Mouse (Mus musculus): ENCODE measurements at regions not wholly inside any gene's neighbourhood (a gene's known extent, or its start where the extent isn't known, plus 50 kb on each side); places are given as distances from the start of the nearest gene placed in this dataset.
"Not testable (repeated sequence)": the region's sequence is repeated elsewhere in the genome, so short reads cannot be mapped to it uniquely, and the experiment has no call there.

GRCm38 (mm10) chr12:69485652-69486651, 96.9 kb downstream of the Vcpkmt start:
- no peak for DNase-seq (ENCODE audit: low spot score)

- DNase-seq (ENCODE audit: low spot score): no peak
Observed at GRCm38 (mm10) chr12:69481420-69481819, 101.4 kb downstream of the Vcpkmt start.

GRCm38 (mm10) chr12:69476631-69477091, 104.4 kb upstream of the Gm9887 start:
- no peak for DNase-seq (ENCODE audit: low spot score)

- DNase-seq (ENCODE audit: low spot score): no peak
Observed at GRCm38 (mm10) chr12:69476131-69476530, 103.9 kb upstream of the Gm9887 start.

- peak; percentile 54 for DNase-seq (ENCODE audit: low spot score)
Observed at GRCm38 (mm10) chr12:69474916-69475661, 102.8 kb upstream of the Gm9887 start.

- DNase-seq (ENCODE audit: low spot score): no peak
Observed at GRCm38 (mm10) chr12:69474141-69474915, 102.1 kb upstream of the Gm9887 start.

- no peak for DNase-seq (ENCODE audit: low spot score)
Observed at GRCm38 (mm10) chr12:69473379-69474057, 101.3 kb upstream of the Gm9887 start.

GRCm38 (mm10) chr12:69472912-69473311, 100.7 kb upstream of the Gm9887 start:
- no peak for DNase-seq (ENCODE audit: low spot score)

GRCm38 (mm10) chr12:69471876-69472275, 99.6 kb upstream of the Gm9887 start:
- DNase-seq (ENCODE audit: low spot score): no peak

GRCm38 (mm10) chr12:69469004-69469403, 96.7 kb upstream of the Gm9887 start:
- no peak for DNase-seq (ENCODE audit: low spot score)

GRCm38 (mm10) chr12:69467363-69467762, 95.1 kb upstream of the Gm9887 start:
- no peak for DNase-seq (ENCODE audit: low spot score)

- DNase-seq (ENCODE audit: low spot score): no peak
Observed at GRCm38 (mm10) chr12:69464906-69465305, 92.6 kb upstream of the Gm9887 start.

- DNase-seq (ENCODE audit: low spot score): not testable (repeated sequence)
Observed at GRCm38 (mm10) chr12:69463327-69463726, 91.1 kb upstream of the Gm9887 start.

GRCm38 (mm10) chr12:69461888-69462840, 89.9 kb upstream of the Gm9887 start:
- DNase-seq (ENCODE audit: low spot score): peak; percentile 71

GRCm38 (mm10) chr12:69460552-69461079, 88.4 kb upstream of the Gm9887 start:
- DNase-seq (ENCODE audit: low spot score): no peak

- no peak for DNase-seq (ENCODE audit: low spot score)
Observed at GRCm38 (mm10) chr12:69458170-69458841, 86.0 kb upstream of the Gm9887 start.

GRCm38 (mm10) chr12:69456746-69457145, 84.5 kb upstream of the Gm9887 start:
- DNase-seq (ENCODE audit: low spot score): no peak

- DNase-seq (ENCODE audit: low spot score): no peak
Observed at GRCm38 (mm10) chr12:69456116-69456515, 83.9 kb upstream of the Gm9887 start.

- no peak for DNase-seq (ENCODE audit: low spot score)
Observed at GRCm38 (mm10) chr12:69455566-69455965, 83.3 kb upstream of the Gm9887 start.

Measured in ovary, postnatal 36 days (tissue).